Mouse (Mus musculus): ENCODE results near the gene Mycbp2.

Gene Mycbp2

DNA sequence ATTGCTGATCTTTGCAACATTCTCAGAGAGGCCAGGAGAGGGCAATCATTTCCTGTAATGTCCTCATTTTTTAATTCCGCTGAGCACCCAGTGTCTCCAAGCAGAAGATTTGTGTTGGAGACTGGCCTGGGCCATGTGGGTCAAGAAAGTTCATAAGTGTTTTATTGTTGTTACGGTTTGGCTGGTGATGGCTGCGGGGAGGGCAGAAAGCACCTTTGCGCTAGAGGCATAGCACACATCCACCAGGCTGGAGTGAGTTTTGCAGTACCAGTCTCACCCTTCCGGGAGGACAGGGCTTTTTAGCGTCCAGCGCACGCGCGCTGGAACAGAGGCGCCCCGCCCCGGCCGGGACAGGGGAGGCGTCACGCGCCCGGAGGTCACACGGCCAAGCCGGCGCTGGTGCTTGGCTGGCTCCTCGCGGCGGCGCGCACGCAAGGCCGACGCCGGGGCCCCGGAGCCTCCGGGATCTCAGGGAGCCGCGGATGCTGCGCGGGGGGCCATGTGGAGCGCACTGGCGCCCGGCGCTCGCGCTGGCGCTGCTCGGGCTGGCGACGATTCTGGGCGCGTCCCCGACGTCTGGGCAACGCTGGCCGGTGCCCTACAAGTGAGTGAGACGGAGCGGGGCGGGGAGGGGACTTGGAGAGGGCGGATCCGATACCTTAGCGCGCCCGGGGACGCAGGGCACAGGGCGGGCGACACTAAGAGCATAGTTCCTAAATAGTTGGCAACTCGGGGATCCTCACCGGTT, 276.6 kb downstream of the Mycbp2 start, which contains the start of gene Cln5:
TSS of gene Cln5 (plus strand) at position 353 of the 748 bp plus-strand sequence.
- peak; percentile 95 to 96 for DNase-seq

DNA sequence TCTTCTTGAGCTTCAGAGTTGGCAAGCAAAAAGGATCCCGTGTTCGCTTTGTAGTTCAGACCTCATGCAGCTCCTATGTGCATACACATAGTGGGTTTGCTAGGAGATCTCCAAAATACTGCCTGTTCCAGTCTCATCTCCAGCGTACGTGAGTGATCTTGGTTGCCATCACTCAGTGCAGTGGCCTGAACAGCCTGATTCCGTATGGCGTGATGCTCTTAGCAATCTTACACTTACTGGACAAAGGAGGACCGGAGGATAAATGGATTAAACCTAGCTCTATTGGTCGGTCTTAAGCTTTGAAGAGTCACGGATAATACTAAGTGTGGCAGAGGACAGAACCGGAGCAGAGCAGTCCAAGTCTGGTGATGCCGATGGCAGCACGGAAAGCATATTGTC, 277.1 kb downstream of the Mycbp2 start:
- DNase-seq: peak in 1 of 2 experiments; percentile 24

DNA sequence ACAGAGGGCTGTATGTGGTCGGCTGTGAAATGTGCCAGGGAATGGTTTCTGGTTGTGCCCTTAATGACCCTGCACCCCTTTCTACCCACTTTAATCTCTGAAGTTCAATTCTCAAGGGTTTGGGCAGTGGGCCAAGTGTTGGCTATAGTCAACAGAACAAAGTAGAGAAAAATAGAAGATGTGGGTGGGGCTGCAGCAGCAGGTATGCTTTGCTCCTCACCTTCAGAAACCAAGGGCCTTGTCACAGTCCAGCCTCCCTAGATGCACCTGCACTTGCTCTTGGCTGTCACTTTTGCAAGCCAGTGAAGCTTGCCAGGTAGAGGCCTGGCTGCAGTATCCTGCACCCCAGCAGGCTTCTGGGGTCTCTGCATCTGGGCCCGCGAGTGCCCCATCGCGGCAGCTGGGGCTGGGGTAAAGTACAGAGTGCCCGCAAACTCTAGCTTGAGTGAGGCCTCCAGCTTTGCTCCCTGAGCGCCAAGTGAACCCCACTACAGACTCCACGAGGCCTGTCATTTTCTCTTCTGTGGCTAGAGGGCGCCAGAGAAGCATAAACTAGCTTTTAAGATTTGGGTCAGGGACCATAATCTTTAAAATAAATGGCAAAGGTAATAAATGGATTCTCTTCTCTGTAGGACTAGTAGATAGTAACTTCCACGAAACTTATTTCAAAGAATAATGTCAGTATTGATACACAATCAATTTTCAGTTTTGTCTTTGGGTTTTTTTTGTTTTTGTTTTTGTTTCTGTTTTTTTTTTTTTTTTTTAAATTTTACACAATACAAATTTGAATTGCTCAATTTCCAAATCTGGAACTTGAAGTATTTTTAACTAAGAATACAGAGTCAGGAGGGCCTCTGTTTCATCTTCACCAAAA, 281.1 kb downstream of the Mycbp2 start:
- peak; percentile 84 to 87 for DNase-seq

Data from B cell, adult 2 months (primary cell).